Mouse (Mus musculus) heart, embryonic 13.5 days (tissue): Measurements from ENCODE around the gene Bank1. TPM values are rescaled to one million over a fixed set of nuclear protein-coding genes. Genes with fewer than 3 reads are reported as not detected.

Experiments used
- ATAC-seq: fragments of 200-750 bp; cut with Nextera tagmentation; 2 replicates; pipeline ENCODE4 v1.8.0; 2017; ENCODE audit warnings: moderate TSS enrichment; ENCODE audit not compliant: insufficient number of reproducible peaks, low FRiP score, low TSS enrichment; ENCODE audit errors: extremely low read depth
- H3K27ac ChIP-seq: fragments of 300-500 bp; sonication (generic); replicated peaks from 2 replicates; pipeline ENCODE4 v1.5.1; 2015; ENCODE audit warnings: moderate library complexity, mild to moderate bottlenecking, inconsistent platforms
- H3K27me3 ChIP-seq: fragments of 300-500 bp; sonication (generic); replicated peaks from 2 replicates; pipeline ENCODE4 v1.6.1; 2015; ENCODE audit warnings: mild to moderate bottlenecking, inconsistent platforms
- H3K36me3 ChIP-seq: fragments of 300-500 bp; sonication (generic); 2 replicates; pipeline ENCODE4 v1.6.1; 2015; ENCODE audit warnings: mild to moderate bottlenecking, inconsistent platforms
- H3K4me1 ChIP-seq: fragments of 300-500 bp; sonication (generic); 2 replicates; pipeline ENCODE4 v1.6.1; 2015; ENCODE audit warnings: inconsistent platforms
- H3K4me2 ChIP-seq: fragments of 300-500 bp; sonication (generic); 2 replicates; pipeline ENCODE4 v1.6.1; 2015; ENCODE audit warnings: inconsistent platforms, mild to moderate bottlenecking, moderate library complexity
- H3K4me3 ChIP-seq: fragments of 300-500 bp; sonication (generic); 2 replicates; pipeline ENCODE4 v1.5.1; 2015; ENCODE audit warnings: moderate library complexity, mild to moderate bottlenecking, inconsistent platforms
- H3K9ac ChIP-seq: fragments of 300-500 bp; sonication (generic); 2 replicates; pipeline ENCODE4 v1.6.1; 2015; ENCODE audit warnings: inconsistent platforms, mild to moderate bottlenecking, moderate library complexity
- H3K9me3 ChIP-seq: fragments of 300-500 bp; sonication (generic); 2 replicates; pipeline ENCODE4 v1.6.1; 2016; ENCODE audit warnings: inconsistent platforms
- WGBS: fragments of 180-500 bp; shearing (Covaris S2); methylation state at CpG from one replicate; pipeline ENCODE4 v1.1.7; 2015; ENCODE audit warnings: mixed read lengths; 5-methylcytosine and 5-hydroxymethylcytosine counted together
- polyA plus RNA-seq: library from polyadenylated mRNA; unstranded; fragments of >200 nt; fragmentation: Nextera tagmentation; extraction: Ambion mirVana; gene quantifications from 2 replicates; pipeline ENCODE4 v1.2.1, GENCODE M21; 2015

Gene Bank1
- polyA plus RNA-seq, 1 experiment from 2014 or later: 0.47 TPM

DNA sequence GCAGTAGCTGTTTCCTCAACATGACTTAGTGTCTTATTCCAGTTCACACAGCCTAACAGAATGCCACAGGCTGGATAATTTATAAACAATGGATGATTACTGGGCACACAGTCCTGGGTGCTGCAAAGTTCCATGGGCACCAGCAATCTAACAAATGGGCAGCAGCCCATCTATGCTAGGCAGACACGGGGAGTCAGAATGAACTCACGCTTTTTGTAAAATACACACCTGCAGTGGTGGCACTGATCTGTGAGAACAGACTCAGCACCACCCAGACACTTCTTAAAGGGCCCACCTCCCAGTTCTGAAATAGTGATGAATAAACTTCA is 159.9 kb downstream of the Bank1 start:
- Histone ChIP-seq H3K27ac (no peak overlapping the region), H3K27me3 (no peaks in the 10 kb centered on the region), H3K9ac (no peak overlapping the region), H3K36me3 (no peaks in the 10 kb centered on the region), H3K9me3 (no peaks in the 10 kb centered on the region), H3K4me3 (no peak overlapping the region), H3K4me1 (0 out of 2 replicates have a peak, but pooled peaks cover 3% of the 10 kb centered on the region), H3K4me2 (no peak overlapping the region)
- no peak for ATAC-seq
- 77% methylated on average over 2 of the region's 2 CpGs for WGBS

DNA sequence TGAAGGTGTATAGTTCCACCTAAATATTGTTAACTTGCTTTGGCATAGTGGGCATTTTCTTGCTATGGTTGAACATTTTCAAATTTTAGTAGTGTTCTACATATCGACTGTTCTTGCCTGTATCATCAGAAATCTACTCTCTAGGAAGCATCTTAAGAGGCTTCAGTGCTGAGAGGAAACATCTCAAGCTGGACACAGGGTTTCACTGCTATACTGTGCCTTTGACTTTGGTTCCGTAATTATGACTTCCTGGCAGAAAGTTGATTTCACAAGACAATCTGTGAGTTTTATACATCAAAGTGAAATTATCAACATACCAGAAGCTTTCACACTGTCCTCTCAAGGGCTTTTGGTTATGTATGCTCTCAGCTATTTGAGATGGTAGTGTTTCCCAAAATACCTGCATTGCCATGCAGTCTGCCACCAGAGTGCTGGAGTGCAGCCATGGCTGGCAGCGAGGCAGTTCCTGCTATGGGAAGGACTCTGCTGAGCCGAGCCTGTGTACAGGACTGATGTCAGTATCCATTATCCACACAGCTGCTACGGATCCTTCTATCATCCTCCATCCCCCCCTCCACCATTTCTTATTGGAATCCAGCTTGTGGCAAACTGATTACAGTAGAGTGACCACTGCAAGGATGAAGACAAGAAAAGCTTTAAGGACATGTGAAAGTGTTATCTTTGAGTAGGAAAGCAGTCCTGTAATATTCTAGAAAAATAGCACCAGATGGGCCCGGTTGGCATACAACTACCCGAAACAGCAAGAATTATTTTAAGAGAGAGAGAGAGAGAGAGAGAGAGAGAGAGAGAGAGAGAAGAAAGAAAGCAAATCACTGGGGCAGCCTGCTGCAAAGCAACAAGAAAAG is 160.5 kb downstream of the Bank1 start:
- Histone ChIP-seq H3K4me2 (no peak overlapping the region), H3K36me3 (no peaks in the 10 kb centered on the region), H3K27ac (no peak overlapping the region), H3K9me3 (no peaks in the 10 kb centered on the region), H3K4me3 (no peak overlapping the region), H3K27me3 (no peaks in the 10 kb centered on the region), H3K9ac (no peak overlapping the region), H3K4me1 (0 out of 2 replicates have a peak, but pooled peaks cover 3% of the 10 kb centered on the region)
- no peak for ATAC-seq
- WGBS: 52% methylated on average over 7 of the region's 7 CpGs

DNA sequence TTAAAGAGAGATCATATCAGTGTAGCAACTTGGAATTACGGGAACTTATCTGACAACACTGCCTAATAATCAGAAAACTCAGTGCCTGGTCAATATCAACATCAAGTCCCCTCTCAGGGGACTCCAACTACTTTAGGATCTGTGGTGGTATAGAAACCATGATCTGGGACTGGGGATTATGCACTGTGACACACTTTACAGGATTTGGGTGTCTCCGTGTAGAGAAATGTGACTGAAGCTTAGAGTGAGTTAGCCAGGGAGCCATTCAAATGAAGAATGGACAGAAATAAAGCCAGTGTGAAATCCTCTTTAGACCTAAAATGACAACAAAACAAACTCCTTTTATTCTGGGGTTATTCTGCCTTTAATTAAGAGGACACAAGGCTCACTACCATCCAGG is 167.8 kb downstream of the Bank1 start:
- Histone ChIP-seq H3K4me1 (no peaks in the 10 kb centered on the region), H3K4me3 (no peak overlapping the region), H3K4me2 (no peak overlapping the region), H3K9me3 (no peaks in the 10 kb centered on the region), H3K27ac (no peak overlapping the region), H3K27me3 (no peaks in the 10 kb centered on the region), H3K36me3 (no peaks in the 10 kb centered on the region), H3K9ac (no peak overlapping the region)
- 53% methylated on average over 2 of the region's 2 CpGs for WGBS
- no peak for ATAC-seq

DNA sequence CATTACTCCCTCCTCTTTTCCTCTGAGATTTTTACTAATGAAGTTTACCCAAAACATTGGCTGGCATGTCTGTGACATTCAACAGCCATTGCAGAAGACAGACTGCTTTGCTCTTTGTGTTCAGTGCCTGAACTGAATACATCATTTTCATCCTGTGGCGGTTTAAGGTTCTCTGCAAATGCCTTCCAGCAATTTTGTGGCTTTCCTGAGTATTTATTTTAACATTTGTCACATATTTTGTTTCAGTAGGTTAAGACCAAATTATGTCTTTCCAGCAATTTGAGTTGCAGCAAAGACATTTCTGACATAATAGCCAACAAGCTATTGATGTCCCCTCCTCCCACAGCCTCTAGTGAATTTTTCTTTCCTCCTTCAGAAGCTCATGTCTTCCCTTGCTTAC is 170.3 kb downstream of the Bank1 start:
- no peak for ATAC-seq
- Histone ChIP-seq H3K4me3 (no peak overlapping the region), H3K27me3 (no peaks in the 10 kb centered on the region), H3K27ac (no peak overlapping the region), H3K9ac (no peak overlapping the region), H3K36me3 (no peaks in the 10 kb centered on the region), H3K9me3 (no peaks in the 10 kb centered on the region), H3K4me2 (no peak overlapping the region), H3K4me1 (no peaks in the 10 kb centered on the region)
- 68% methylated on average over 1 of the region's 1 CpGs for WGBS

DNA sequence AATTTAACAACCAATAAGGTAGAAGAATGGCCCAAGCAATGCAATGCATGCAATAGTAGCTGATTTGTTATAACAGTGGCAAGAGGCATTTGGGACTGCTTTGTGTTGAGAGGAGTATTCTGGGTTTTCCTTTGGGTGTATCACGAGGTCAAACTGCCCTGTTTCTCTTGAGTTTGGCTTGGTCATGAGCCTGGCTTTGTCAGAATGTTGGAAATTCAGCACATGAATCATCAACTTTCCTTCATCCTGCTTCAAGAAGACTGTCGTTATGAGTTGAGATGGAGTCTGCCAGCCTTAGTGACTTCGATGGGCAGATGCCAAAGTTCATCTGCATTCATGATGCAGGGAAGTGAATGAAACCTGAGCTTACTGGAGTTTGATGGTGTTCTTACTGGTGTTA is 175.0 kb downstream of the Bank1 start:
- H3K4me3 ChIP-seq: no peak overlapping the region
- H3K36me3 ChIP-seq: no peaks in the 10 kb centered on the region
- H3K9me3 ChIP-seq: no peaks in the 10 kb centered on the region
- 66% methylated on average over 3 of the region's 3 CpGs for WGBS
- H3K4me1 ChIP-seq: no peaks in the 10 kb centered on the region
- H3K4me2 ChIP-seq: no peak overlapping the region
- no peaks in the 10 kb centered on the region for H3K27me3 ChIP-seq
- no peak for ATAC-seq
- H3K27ac ChIP-seq: no peak overlapping the region
- no peak overlapping the region for H3K9ac ChIP-seq

DNA sequence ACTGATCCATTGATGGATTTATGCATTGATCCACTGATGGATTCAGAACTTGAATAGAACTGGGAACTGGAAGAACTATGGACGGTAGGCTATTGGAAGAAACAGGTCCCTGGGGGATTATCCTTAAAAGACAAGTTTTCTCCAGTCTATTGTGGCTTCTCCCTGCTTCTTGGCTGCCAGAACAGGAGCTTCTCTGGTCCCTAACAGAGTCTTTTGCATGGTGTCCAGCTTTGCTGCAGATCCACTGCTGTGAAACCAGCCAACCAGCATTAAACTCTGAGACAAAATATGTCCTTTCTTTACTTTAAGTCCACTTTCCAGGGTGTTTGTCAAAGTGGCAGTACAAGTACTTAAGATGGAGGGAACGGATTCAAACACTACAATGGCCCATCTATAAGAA is 178.7 kb downstream of the Bank1 start:
- Histone ChIP-seq H3K4me2 (no peak overlapping the region), H3K36me3 (no peaks in the 10 kb centered on the region), H3K4me3 (no peak overlapping the region), H3K9me3 (no peaks in the 10 kb centered on the region), H3K27ac (no peak overlapping the region), H3K9ac (no peak overlapping the region), H3K4me1 (no peaks in the 10 kb centered on the region), H3K27me3 (no peaks in the 10 kb centered on the region)
- WGBS: 79% methylated on average over 2 of the region's 2 CpGs
- no peak for ATAC-seq

DNA sequence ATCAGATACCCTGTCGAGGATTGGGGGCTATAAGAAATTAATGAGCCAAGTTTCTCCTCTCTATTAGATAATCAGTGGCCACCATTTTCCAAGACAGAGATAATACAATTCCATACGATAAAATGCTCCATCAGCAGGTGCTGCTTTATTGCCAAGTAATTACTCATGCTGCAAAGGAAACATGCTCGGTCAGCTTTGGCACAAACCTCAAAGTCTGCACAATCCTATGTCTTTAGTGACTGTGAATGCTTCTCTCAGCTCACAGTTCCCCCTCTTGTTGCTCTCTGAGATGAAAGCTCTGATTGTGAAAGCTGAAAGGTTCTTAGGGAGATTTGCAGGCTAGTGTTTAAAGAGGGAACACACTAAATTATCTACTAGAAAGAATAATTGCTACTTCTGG is 193.9 kb downstream of the Bank1 start:
- Histone ChIP-seq H3K9ac (no peak overlapping the region), H3K4me3 (no peak overlapping the region), H3K4me2 (no peak overlapping the region), H3K27ac (no peak overlapping the region), H3K27me3 (no peaks in the 10 kb centered on the region), H3K9me3 (no peaks in the 10 kb centered on the region), H3K4me1 (no peaks in the 10 kb centered on the region), H3K36me3 (no peaks in the 10 kb centered on the region)
- no peak for ATAC-seq
- WGBS: 63% methylated on average over 3 of the region's 3 CpGs

DNA sequence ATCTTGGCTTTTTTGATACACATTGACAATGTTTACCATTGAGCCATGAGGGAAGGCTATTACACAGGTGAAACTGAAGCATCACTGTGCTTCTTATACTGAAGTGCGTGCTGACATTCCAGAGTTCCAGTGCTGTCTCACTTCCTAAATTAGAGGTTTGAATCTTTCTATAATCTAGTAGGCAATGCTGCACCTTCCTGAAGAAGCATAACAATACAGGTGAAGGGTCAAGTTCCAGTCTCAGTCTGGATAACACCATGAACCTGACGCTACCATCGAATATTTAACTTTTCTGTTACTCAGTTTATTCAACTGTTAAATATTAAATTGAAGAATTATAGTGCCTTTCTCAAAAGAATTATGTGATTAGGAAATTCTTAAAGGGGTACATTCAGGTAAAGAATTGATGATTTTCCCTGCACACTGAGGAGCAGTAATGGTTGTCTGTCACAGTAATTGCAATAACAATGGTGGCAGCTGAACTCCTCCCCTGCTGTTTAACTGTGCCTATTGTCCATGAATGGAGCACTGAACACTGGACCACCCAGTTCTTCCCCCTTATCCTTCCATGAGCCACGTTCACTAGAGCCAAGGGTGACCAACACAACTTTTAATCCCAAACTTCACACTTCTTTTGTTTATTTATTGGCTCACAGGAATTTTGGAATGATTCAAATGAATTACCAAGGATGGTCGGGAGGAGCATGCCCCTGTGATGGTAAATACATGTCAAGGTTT is 210.2 kb downstream of the Bank1 start:
- Histone ChIP-seq H3K4me3 (no peak overlapping the region), H3K27me3 (no peaks in the 10 kb centered on the region), H3K4me1 (no peaks in the 10 kb centered on the region), H3K9me3 (no peaks in the 10 kb centered on the region), H3K27ac (no peak overlapping the region), H3K9ac (no peak overlapping the region), H3K36me3 (no peaks in the 10 kb centered on the region), H3K4me2 (no peak overlapping the region)
- 74% methylated on average over 5 of the region's 5 CpGs for WGBS
- ATAC-seq: no peak

DNA sequence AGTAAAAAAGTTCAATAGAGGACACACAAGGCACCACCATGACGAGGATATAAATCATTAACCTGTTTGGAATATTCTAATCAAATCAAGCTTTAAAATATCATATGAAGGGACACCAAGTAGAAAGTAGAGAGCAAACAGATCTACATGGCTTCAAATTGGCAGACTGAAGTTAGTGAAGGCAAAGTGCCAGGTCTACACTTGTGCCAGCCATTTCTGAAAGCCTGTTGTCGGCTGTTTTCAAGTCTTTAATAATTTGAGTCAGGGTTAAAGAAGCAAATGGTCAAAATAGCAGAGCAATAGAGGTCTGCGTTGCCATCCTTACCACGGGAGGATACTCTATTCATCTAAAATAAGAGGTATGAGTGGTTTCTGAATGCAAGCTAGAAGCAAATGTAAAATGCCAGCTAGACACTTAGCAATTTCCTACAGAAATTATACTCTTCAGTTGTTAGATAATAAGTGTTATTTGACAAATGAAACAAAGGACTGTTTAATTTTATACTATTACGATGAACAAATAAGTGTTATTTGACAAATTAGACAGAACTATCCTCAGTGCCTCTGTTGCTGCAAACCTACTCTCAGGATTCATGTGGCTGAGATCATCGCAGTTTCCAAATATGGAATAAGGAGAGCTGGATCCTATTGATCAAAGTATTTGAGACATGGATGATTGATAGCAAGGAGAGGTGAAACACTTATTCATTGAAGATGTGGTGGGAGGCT is 216.3 kb downstream of the Bank1 start:
- WGBS: 78% methylated on average over 6 of the region's 6 CpGs
- no peak overlapping the region for H3K9ac ChIP-seq
- no peak overlapping the region for H3K4me3 ChIP-seq
- H3K9me3 ChIP-seq: no peaks in the 10 kb centered on the region
- no peaks in the 10 kb centered on the region for H3K36me3 ChIP-seq
- ATAC-seq: no peak
- no peak overlapping the region for H3K4me2 ChIP-seq
- H3K27me3 ChIP-seq: no peaks in the 10 kb centered on the region
- H3K4me1 ChIP-seq: no peaks in the 10 kb centered on the region
- no peak overlapping the region for H3K27ac ChIP-seq

DNA sequence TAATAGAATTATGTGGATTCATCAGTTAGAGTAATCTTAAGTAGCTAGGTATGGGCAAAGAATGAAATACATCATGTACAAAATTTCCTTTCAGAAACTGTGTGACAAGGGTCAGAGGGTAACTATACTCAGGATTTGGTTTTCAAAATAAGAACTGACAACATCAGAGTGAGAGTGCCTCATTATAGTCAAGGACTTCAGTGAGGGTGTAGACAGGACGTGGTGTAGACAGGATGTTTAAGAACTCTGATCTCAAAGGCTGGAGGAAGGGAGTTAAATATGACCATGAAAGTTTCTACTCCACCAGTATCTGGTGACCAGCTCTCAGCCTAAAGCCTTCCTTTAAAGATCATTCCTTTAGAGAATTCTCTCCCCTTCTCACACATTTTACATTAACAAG is 219.4 kb downstream of the Bank1 start:
- Histone ChIP-seq H3K9ac (no peak overlapping the region), H3K4me2 (no peak overlapping the region), H3K36me3 (no peaks in the 10 kb centered on the region), H3K27me3 (no peaks in the 10 kb centered on the region), H3K4me1 (no peaks in the 10 kb centered on the region), H3K27ac (no peak overlapping the region), H3K4me3 (no peak overlapping the region), H3K9me3 (no peaks in the 10 kb centered on the region)
- whole genome bisulfite sequencing: 27% methylated on average over 1 of the region's 1 CpGs
- ATAC-seq: no peak

DNA sequence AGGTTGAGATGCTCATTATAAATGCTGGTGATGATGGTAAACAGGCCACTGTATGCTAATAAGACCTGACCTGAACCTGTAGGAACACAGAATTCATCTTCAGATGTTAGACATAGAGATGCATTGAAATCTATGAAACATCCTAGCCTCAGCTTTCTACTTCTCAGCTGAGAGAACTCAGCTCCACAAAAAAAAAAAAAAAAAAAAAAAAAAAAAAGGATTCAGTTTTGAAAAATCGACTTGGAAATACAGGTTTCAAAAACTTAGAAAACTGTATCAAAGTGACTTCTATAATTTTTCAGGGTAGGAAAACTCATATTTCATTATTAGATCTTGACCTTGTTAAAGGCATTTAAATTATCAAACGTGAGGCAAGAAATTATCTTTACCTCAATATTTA is 222.5 kb downstream of the Bank1 start:
- Histone ChIP-seq H3K9me3 (no peaks in the 10 kb centered on the region), H3K9ac (no peak overlapping the region), H3K27ac (no peak overlapping the region), H3K4me2 (no peak overlapping the region), H3K4me3 (no peak overlapping the region), H3K27me3 (no peaks in the 10 kb centered on the region), H3K4me1 (no peaks in the 10 kb centered on the region), H3K36me3 (no peaks in the 10 kb centered on the region)
- WGBS: 68% methylated on average over 2 of the region's 2 CpGs
- no peak for ATAC-seq
